Mouse (Mus musculus): ENCODE measurements around the gene Fastkd5. TPM values are rescaled to one million over a fixed set of nuclear protein-coding genes. Genes with fewer than 3 reads are reported as not detected.
A peak's percentile ranks its signal among the peaks of the same experiment; 100 is the strongest.

Fastkd5 gene
- 6.4 and 6.8 TPM in 2 replicates for polyA plus RNA-seq (2015; fragmentation: Nextera tagmentation; extraction: Ambion mirVana)

DNA sequence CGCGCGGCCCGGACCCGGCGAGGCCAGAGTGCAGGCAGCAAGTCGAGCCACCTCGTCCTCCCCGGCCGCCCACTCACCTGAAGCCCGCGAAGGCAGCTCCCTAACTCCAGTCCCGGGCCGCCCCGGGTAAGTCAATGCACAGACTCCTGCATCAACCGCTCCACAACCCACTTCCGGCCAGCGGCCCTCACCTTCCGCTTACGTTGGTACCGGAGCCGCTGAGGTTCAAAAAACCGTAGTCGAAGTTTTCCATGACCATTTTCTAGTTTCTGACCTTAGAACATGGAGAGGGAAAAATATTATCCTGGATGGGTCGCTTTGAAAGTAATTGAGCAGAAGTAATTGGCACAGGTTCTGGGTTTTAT is at the start of gene Fastkd5, which contains the start of gene Ubox5:
Gene Fastkd5 (minus strand): TSS at position 189 of the 365 bp plus-strand sequence.
Gene Ubox5 (minus strand): TSS at position 200 of the 365 bp plus-strand sequence.
- H3K27ac ChIP-seq (ENCODE audit: low read depth, low read length) = peak within 1 kb of the TSS; percentile 72

DNA sequence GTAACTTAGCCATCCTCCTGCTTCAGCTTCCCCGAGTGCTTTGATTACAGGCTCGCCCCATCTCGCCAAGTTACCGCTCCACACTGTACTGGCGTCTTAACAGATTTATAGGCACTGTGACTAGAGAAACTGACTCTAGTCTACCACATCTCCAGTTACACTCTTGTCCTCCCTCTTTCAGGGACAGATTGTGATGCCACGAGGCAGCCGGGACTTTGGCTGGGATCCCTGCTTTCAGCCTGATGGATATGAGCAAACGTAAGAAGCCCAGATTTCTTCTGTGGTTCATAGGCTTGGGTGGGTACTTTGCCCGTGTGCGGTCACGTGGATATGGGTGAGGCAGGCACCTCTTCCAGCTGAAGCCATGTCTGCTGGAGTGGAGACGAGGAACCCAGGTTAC is 49.3 kb upstream of the Fastkd5 start:
- 93% methylated on average over 12 of the region's 12 CpGs for WGBS
- Histone ChIP-seq H3K9me3 (ENCODE audit: control insufficient read depth) (no peaks in the 10 kb centered on the region), H3K9ac (ENCODE audit: low read depth, low read length) (no peak overlapping the region), H3K4me2 (replicated peaks; ENCODE audit: low read depth) (no peak overlapping the region), H3K4me1 (replicated peaks; ENCODE audit: control insufficient read depth, insufficient read depth, low read length) (no peaks in the 10 kb centered on the region), H3K27me3 (replicated peaks; ENCODE audit: control insufficient read depth, insufficient read depth, low read length) (no peaks in the 10 kb centered on the region), H3K27ac (ENCODE audit: low read depth, low read length) (no peak overlapping the region), H3K36me3 (ENCODE audit: control insufficient read depth, insufficient read depth) (peaks cover 81% of the 10 kb centered on the region), H3K4me3 (ENCODE audit: low read depth, low read length) (no peak overlapping the region)
- TF ChIP-seq CTCF (IDR thresholded peaks at IDR 0.05; ENCODE audit: low read depth) = no peak
- ATAC-seq = no peak

More for the DNA sequence above, at the start of gene Fastkd5, which contains the start of gene Ubox5:
- H3K9me3 ChIP-seq (ENCODE audit: control insufficient read depth) = no peaks in the 10 kb centered on the region
- H3K4me3 ChIP-seq (ENCODE audit: low read depth, low read length) = peak within 1 kb of the TSS; percentile 90
- H3K27me3 ChIP-seq (replicated peaks; ENCODE audit: control insufficient read depth, insufficient read depth, low read length) = no peaks in the 10 kb centered on the region
- H3K36me3 ChIP-seq (ENCODE audit: control insufficient read depth, insufficient read depth) = peaks cover 26% of the 10 kb centered on the region
- under 1% methylated on average over 25 of the region's 25 CpGs for WGBS
- TF ChIP-seq CTCF (IDR thresholded peaks at IDR 0.05; ENCODE audit: low read depth) = no peak
- peak within 1 kb of the TSS; percentile 67 for H3K4me2 ChIP-seq (replicated peaks; ENCODE audit: low read depth)
- H3K4me1 ChIP-seq (replicated peaks; ENCODE audit: control insufficient read depth, insufficient read depth, low read length) = peaks cover 7% of the 10 kb centered on the region; the same call in 1 of the 2 replicates
- ATAC-seq = peak; percentile 75
- peak within 1 kb of the TSS; percentile 92 for H3K9ac ChIP-seq (ENCODE audit: low read depth, low read length)

DNA sequence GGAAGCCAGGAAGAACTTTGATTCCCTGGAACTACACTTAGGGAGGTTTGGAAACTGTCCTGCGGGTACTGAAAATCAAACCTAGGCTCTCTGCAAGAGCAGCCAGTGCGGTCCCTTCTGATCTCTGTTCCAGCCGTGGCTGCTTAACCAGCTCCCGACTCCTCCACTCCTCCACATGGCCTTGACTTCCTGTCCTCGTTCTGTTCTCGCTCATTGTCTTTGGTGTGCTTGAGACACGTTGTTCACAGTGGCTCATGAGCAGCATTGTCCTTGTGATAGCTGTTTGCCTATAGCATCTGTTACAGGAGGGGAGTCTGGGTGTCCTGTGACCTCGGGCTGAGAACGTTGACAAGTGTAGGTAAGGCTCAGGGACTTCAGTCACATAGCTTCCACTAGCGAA is 47.4 kb upstream of the Fastkd5 start:
- Histone ChIP-seq H3K9me3 (ENCODE audit: control insufficient read depth) (no peaks in the 10 kb centered on the region), H3K4me2 (replicated peaks; ENCODE audit: low read depth) (no peak overlapping the region), H3K4me1 (replicated peaks; ENCODE audit: control insufficient read depth, insufficient read depth, low read length) (no peaks in the 10 kb centered on the region), H3K9ac (ENCODE audit: low read depth, low read length) (no peak overlapping the region), H3K27me3 (replicated peaks; ENCODE audit: control insufficient read depth, insufficient read depth, low read length) (no peaks in the 10 kb centered on the region), H3K4me3 (ENCODE audit: low read depth, low read length) (no peak overlapping the region), H3K27ac (ENCODE audit: low read depth, low read length) (no peak overlapping the region), H3K36me3 (ENCODE audit: control insufficient read depth, insufficient read depth) (peaks cover 88% of the 10 kb centered on the region)
- ATAC-seq = no peak
- WGBS = 81% methylated on average over 10 of the region's 10 CpGs
- no peak for TF ChIP-seq CTCF (IDR thresholded peaks at IDR 0.05; ENCODE audit: low read depth)

DNA sequence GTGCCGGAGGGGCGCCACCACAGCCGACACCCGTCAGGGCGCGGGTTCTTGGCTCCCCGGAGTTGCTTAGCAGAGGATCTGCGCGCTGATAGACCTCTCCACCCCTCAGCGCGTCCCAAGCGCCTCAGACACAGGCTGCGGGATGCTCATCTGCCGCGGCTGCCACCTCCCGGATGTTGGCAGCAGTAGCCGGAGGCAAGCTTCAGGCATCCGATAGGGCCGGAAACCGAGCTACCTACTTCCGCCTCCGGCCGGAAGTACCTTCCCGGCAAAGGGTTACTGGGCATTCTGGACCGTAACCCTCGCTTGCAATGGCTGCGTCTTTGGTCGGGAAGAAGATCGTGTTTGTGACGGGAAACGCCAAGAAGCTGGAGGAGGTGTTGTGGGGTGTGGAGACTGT is 37.7 kb upstream of the Fastkd5 start, which contains the start of gene Itpa:
Gene Itpa (plus strand): TSS at position 52 of the 400 bp plus-strand sequence.
- TF ChIP-seq CTCF (IDR thresholded peaks at IDR 0.05; ENCODE audit: low read depth) = peak; percentile 88
- no peaks in the 10 kb centered on the region for H3K27me3 ChIP-seq (replicated peaks; ENCODE audit: control insufficient read depth, insufficient read depth, low read length)
- H3K4me2 ChIP-seq (replicated peaks; ENCODE audit: low read depth) = peak within 1 kb of the TSS; percentile 82
- peaks cover 13% of the 10 kb centered on the region; the same call in 1 of the 2 replicates for H3K36me3 ChIP-seq (ENCODE audit: control insufficient read depth, insufficient read depth)
- peak within 1 kb of the TSS; percentile 62 for H3K27ac ChIP-seq (ENCODE audit: low read depth, low read length)
- 1% methylated on average over 31 of the region's 31 CpGs for WGBS
- H3K4me1 ChIP-seq (replicated peaks; ENCODE audit: control insufficient read depth, insufficient read depth, low read length) = peaks cover 4% of the 10 kb centered on the region
- H3K4me3 ChIP-seq (ENCODE audit: low read depth, low read length) = peak within 1 kb of the TSS; percentile 69
- peak within 1 kb of the TSS; percentile 61 for H3K9ac ChIP-seq (ENCODE audit: low read depth, low read length)
- H3K9me3 ChIP-seq (ENCODE audit: control insufficient read depth) = no peaks in the 10 kb centered on the region
- peak; percentile 65 for ATAC-seq

DNA sequence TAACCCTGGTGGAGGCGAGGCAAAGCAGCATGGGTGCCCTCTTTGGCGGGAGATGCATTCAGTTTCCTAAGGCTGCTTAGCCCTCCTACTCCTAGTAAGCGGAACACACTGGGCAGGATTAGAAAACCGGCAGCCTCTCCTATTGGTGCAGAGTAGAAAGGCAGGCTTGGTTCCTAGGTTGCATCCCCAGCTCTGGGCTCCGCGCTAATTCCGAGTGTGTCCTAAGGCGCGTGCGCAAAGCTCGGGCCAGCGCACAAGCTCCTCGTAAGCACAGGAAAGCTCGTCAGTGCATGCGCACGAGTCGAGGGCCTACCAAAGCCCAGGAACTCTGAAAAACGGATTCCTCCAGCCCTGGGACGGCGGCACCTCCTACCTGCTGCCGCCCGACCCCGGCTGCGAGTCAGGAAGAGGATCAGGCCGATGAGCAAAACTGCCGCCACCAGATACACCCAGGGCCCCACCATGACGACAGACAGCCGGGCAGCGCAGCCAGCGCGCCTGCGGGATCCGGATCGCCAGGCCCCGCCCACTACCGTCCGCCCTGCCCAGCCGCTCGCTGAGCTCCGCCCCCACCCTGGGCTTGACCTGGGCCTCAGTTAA is 34.4 kb upstream of the Fastkd5 start, which contains the start of gene Ddrgk1:
Gene Ddrgk1 (minus strand): TSS at position 558 of the 600 bp plus-strand sequence.
- ATAC-seq = peak; percentile 95
- peak; percentile 43 for TF ChIP-seq CTCF (IDR thresholded peaks at IDR 0.05; ENCODE audit: low read depth)
- peak within 1 kb of the TSS; percentile 57 for H3K4me3 ChIP-seq (ENCODE audit: low read depth, low read length)
- peaks cover 4% of the 10 kb centered on the region for H3K4me1 ChIP-seq (replicated peaks; ENCODE audit: control insufficient read depth, insufficient read depth, low read length)
- peak within 1 kb of the TSS; percentile 89 for H3K9ac ChIP-seq (ENCODE audit: low read depth, low read length)
- H3K27me3 ChIP-seq (replicated peaks; ENCODE audit: control insufficient read depth, insufficient read depth, low read length) = no peaks in the 10 kb centered on the region
- peaks cover 33% of the 10 kb centered on the region for H3K36me3 ChIP-seq (ENCODE audit: control insufficient read depth, insufficient read depth)
- H3K4me2 ChIP-seq (replicated peaks; ENCODE audit: low read depth) = peak within 1 kb of the TSS; percentile 70
- H3K27ac ChIP-seq (ENCODE audit: low read depth, low read length) = peak within 1 kb of the TSS; percentile 99
- H3K9me3 ChIP-seq (ENCODE audit: control insufficient read depth) = no peaks in the 10 kb centered on the region
- under 1% methylated on average over 40 of the region's 40 CpGs for WGBS

DNA sequence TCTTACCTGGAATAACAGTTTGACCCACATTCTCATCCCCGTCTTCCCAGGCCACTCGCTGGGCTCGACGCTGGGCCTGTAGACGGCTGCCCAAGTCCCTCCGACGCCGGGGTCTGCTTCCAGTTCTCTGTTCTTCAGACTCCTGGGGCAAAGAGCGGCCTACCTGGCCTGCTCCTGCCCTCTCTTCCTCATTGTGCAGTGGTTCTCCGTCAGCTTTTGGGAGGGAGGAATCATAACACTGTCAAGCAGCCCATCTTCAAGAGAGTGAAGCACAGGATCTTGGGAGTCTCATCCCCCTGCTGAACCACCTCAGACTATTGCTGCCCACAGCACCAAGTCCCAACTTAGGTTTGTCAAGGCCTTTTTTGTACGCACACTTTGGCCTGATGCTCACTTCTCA is 33.5 kb upstream of the Fastkd5 start:
- Histone ChIP-seq H3K9ac (ENCODE audit: low read depth, low read length) (peak overlapping the region; percentile 89; the same call in 1 of the 2 replicates), H3K27me3 (replicated peaks; ENCODE audit: control insufficient read depth, insufficient read depth, low read length) (no peaks in the 10 kb centered on the region), H3K4me3 (ENCODE audit: low read depth, low read length) (no peak overlapping the region; the same call in 1 of the 2 replicates), H3K9me3 (ENCODE audit: control insufficient read depth) (no peaks in the 10 kb centered on the region), H3K36me3 (ENCODE audit: control insufficient read depth, insufficient read depth) (peaks cover 42% of the 10 kb centered on the region), H3K4me1 (replicated peaks; ENCODE audit: control insufficient read depth, insufficient read depth, low read length) (peaks cover 4% of the 10 kb centered on the region), H3K4me2 (replicated peaks; ENCODE audit: low read depth) (peak overlapping the region; percentile 70), H3K27ac (ENCODE audit: low read depth, low read length) (no peak overlapping the region)
- no peak for ATAC-seq
- no peak for TF ChIP-seq CTCF (IDR thresholded peaks at IDR 0.05; ENCODE audit: low read depth)
- 89% methylated on average over 11 of the region's 11 CpGs for WGBS

Measured in intestine, postnatal 0 days (tissue).